Mouse (Mus musculus) stomach, postnatal 0 days (tissue): ENCODE data around the gene Dclre1a.

Experiments
- CTCF ChIP-seq: IDR thresholded peaks from 2 replicates; pipeline ENCODE4 v1.5.1; 2016; ENCODE audit warnings: antibody characterized with exemption, low read depth, mild to moderate bottlenecking, moderate library complexity
- EP300 ChIP-seq: optimal IDR thresholded peaks from 2 replicates; pipeline ENCODE3; 2016; ENCODE audit warnings: antibody characterized with exemption

- no peak for TF ChIP-seq CTCF
- no peak for TF ChIP-seq EP300
Observed at GRCm38 (mm10) chr19:56583785-56584184, 35.8 kb upstream of the Dclre1a start.
